14 mouse cellular contexts compared by ENCODE assay signal in genomic region chr4:134994205-134994604, GRCm38 (mm10).
DNase-seq lines count a peak whose midpoint lies in the region; ATAC-seq and TF ChIP-seq lines count a peak whose summit lies in the region.
"Had no signal": no experiment of that assay in that cellular context is flagged by ENCODE, and none has a peak within 500 bp of the region (broad histone marks: within the 10 kb centered on the region; RNA-seq: fewer than 3 reads in every experiment).

No protein-coding gene starts in this region.

- no peak overlapping the region for H3K4me2 ChIP-seq in lung, postnatal 0 days (replicated peaks; ENCODE audit: low read depth, low read length)
- H3K4me2 ChIP-seq: forebrain, embryonic 13.5 days; hindbrain, embryonic 14.5 days; limb, embryonic 15.5 days had no signal

- no peak for TF ChIP-seq POLR2A in lung, adult 2 months (IDR thresholded peaks at IDR 0.05; ENCODE audit: borderline replicate concordance, extremely low read depth, low read depth, low read length)
- TF ChIP-seq POLR2A in cerebellum, adult 2 months (IDR thresholded peaks at IDR 0.05; ENCODE audit: borderline replicate concordance, insufficient read depth, low read length), result no peak
- no peak for TF ChIP-seq POLR2A in thymus, adult 2 months (IDR thresholded peaks at IDR 0.05; ENCODE audit: control insufficient read depth, extremely low read depth, insufficient read depth, low read length, poor library complexity)

- H3K4me3 ChIP-seq in heart, embryonic 10.5 days, result no peak overlapping the region
- no peak overlapping the region for H3K4me3 ChIP-seq in lung, postnatal 0 days (ENCODE audit: low read depth, low read length)
- no peak overlapping the region for H3K4me3 ChIP-seq in lung, adult 2 months (replicated peaks; ENCODE audit: extremely low read depth, low read depth, low read length)
- H3K4me3 ChIP-seq in cerebellum, adult 2 months (replicated peaks; ENCODE audit: insufficient read depth, low read depth, low read length), result no peak overlapping the region
- no peak overlapping the region for H3K4me3 ChIP-seq in thymus, adult 2 months (ENCODE audit: control insufficient read depth, insufficient read depth, low read length)
- H3K4me3 ChIP-seq: embryonic facial prominence, embryonic 10.5 days; forebrain, embryonic 13.5 days; limb, embryonic 15.5 days had no signal

- TF ChIP-seq EP300 in lung, postnatal 0 days (IDR thresholded peaks at IDR 0.05), result no peak

- no peak for ATAC-seq in lung, postnatal 0 days
- ATAC-seq: forebrain, embryonic 13.5 days had no signal

- DNase-seq in heart, adult 18-20 months, result peak; percentile 26 to 45
- no peak for DNase-seq in heart, embryonic 10.5 days (ENCODE audit: low spot score)
- DNase-seq in lung, postnatal 0 days (ENCODE audit: low spot score), result no peak
- DNase-seq in lung, adult 2 months, result no peak
- peak; percentile 94 to 98 for DNase-seq in cerebellum, adult 2 months
- peak; percentile 15 to 26 for DNase-seq in heart, postnatal 14 days
- no peak for DNase-seq in gastrocnemius, postnatal 36 days
- DNase-seq in thymus, adult 2 months, result no peak
- DNase-seq: kidney, postnatal 14 days; lung, postnatal 36 days had no signal

- H3K27me3 ChIP-seq in heart, embryonic 10.5 days (ENCODE audit: insufficient read depth, poor library complexity, severe bottlenecking), result peaks cover 40% of the 10 kb centered on the region
- no peaks in the 10 kb centered on the region for H3K27me3 ChIP-seq in lung, postnatal 0 days (replicated peaks; ENCODE audit: insufficient read depth, low read length)
- no peaks in the 10 kb centered on the region for H3K27me3 ChIP-seq in cerebellum, adult 2 months (ENCODE audit: control insufficient read depth, insufficient read depth, low read length)
- H3K27me3 ChIP-seq in thymus, adult 2 months (ENCODE audit: control insufficient read depth, insufficient read depth, low read length), result no peaks in the 10 kb centered on the region

- 0 out of 2 replicates have a peak, but pooled peaks have one; percentile 15 for TF ChIP-seq CTCF in lung, postnatal 0 days (IDR thresholded peaks at IDR 0.05)
- no peak for TF ChIP-seq CTCF in lung, adult 2 months (IDR thresholded peaks at IDR 0.05; ENCODE audit: insufficient read depth, low read length)
- peak; percentile 23; the same call in 1 of the 2 replicates for TF ChIP-seq CTCF in cerebellum, adult 2 months (IDR thresholded peaks at IDR 0.05; ENCODE audit: borderline replicate concordance, insufficient read depth, low read depth, low read length)
- no peak for TF ChIP-seq CTCF in thymus, adult 2 months (IDR thresholded peaks at IDR 0.05; ENCODE audit: borderline replicate concordance, control insufficient read depth, extremely low read depth, insufficient read depth, low read length, poor library complexity)

- H3K27ac ChIP-seq in heart, embryonic 10.5 days, result no peak overlapping the region
- H3K27ac ChIP-seq in lung, postnatal 0 days (ENCODE audit: low read length), result no peak overlapping the region
- H3K27ac ChIP-seq in cerebellum, adult 2 months (ENCODE audit: insufficient read depth, low read length), result peak overlapping the region; percentile 95
- no peak overlapping the region for H3K27ac ChIP-seq in thymus, adult 2 months (ENCODE audit: control insufficient read depth, insufficient read depth, low read length)
- H3K27ac ChIP-seq: embryonic facial prominence, embryonic 10.5 days; forebrain, embryonic 13.5 days; hindbrain, embryonic 14.5 days; limb, embryonic 15.5 days had no signal

- H3K9me3 ChIP-seq in heart, embryonic 10.5 days, result no peaks in the 10 kb centered on the region
- no peaks in the 10 kb centered on the region for H3K9me3 ChIP-seq in lung, postnatal 0 days (ENCODE audit: low read length)
- H3K9me3 ChIP-seq: embryonic facial prominence, embryonic 10.5 days; forebrain, embryonic 13.5 days; limb, embryonic 15.5 days had no signal

- no peak overlapping the region for H3K9ac ChIP-seq in lung, postnatal 0 days (replicated peaks; ENCODE audit: low read depth)
- H3K9ac ChIP-seq: forebrain, embryonic 13.5 days; hindbrain, embryonic 14.5 days; limb, embryonic 15.5 days had no signal

- H3K4me1 ChIP-seq in heart, embryonic 10.5 days, result peaks cover 10% of the 10 kb centered on the region; the same call in 1 of the 2 replicates
- H3K4me1 ChIP-seq in lung, postnatal 0 days (ENCODE audit: insufficient read depth, low read depth, low read length), result no peaks in the 10 kb centered on the region
- no peaks in the 10 kb centered on the region for H3K4me1 ChIP-seq in lung, adult 2 months (ENCODE audit: control insufficient read depth, insufficient read depth, low read length)
- peaks cover 51% of the 10 kb centered on the region for H3K4me1 ChIP-seq in cerebellum, adult 2 months (ENCODE audit: control insufficient read depth, insufficient read depth, low read length)
- peaks cover 4% of the 10 kb centered on the region for H3K4me1 ChIP-seq in thymus, adult 2 months (replicated peaks; ENCODE audit: control insufficient read depth, insufficient read depth, low read length)

- WGBS in heart, embryonic 10.5 days, result 86% methylated on average over 2 of the region's 2 CpGs
- WGBS in lung, postnatal 0 days, result 64% methylated on average over 2 of the region's 2 CpGs
- 59% methylated on average over 2 of the region's 2 CpGs for WGBS in lung, adult 2 months
- WGBS in cerebellum, adult 2 months, result 11% methylated on average over 2 of the region's 2 CpGs
- 87% methylated on average over 2 of the region's 2 CpGs for WGBS in thymus, adult 2 months

- intact Hi-C loops in heart, postnatal 14 days (cut with DNase I), result no loop called here
- intact Hi-C loops in gastrocnemius, postnatal 36 days (cut with DNase I), result no loop called here

- H3K36me3 ChIP-seq in heart, embryonic 10.5 days, result no peaks in the 10 kb centered on the region
- no peaks in the 10 kb centered on the region for H3K36me3 ChIP-seq in lung, postnatal 0 days (ENCODE audit: insufficient read depth, low read length)
- no peaks in the 10 kb centered on the region for H3K36me3 ChIP-seq in thymus, adult 2 months (ENCODE audit: control insufficient read depth, insufficient read depth, low read length)
- H3K36me3 ChIP-seq: embryonic facial prominence, embryonic 10.5 days; limb, embryonic 15.5 days had no signal

Comparison
In these comparisons a context has a peak if more than half of its experiments do, and no peak if none do; other contexts are left out.
1. DNase-seq: peak in heart, adult 18-20 months (2 of 2), cerebellum, adult 2 months (2 of 2) and heart, postnatal 14 days (2 of 2); none in heart, embryonic 10.5 days (single experiment), lung, postnatal 0 days (single experiment), lung, adult 2 months (single experiment), gastrocnemius, postnatal 36 days (0 of 2) and thymus, adult 2 months (single experiment).
2. CTCF ChIP-seq: peak in lung, postnatal 0 days (single experiment) and cerebellum, adult 2 months (single experiment); none in lung, adult 2 months (single experiment) and thymus, adult 2 months (single experiment).